Comparison of ENCODE assay signal across 8 mouse cellular contexts in genomic region chr3:148986894-148987590, GRCm38 (mm10). TPM values are rescaled to one million over a fixed set of nuclear protein-coding genes. Genes with fewer than 3 reads are reported as not detected.
DNase-seq lines count a peak whose midpoint lies in the region; ATAC-seq lines count a peak whose summit lies in the region.

No protein-coding gene starts in this region.

- under 1% methylated on average over 27 of the region's 27 CpGs for WGBS in forebrain, embryonic 15.5 days
- WGBS in midbrain, embryonic 12.5 days: under 1% methylated on average over 27 of the region's 27 CpGs

- peak; percentile 23; the same call in 1 of the 2 replicates for ATAC-seq in forebrain, embryonic 15.5 days (replicated peaks)
- ATAC-seq in midbrain, embryonic 12.5 days (ENCODE audit: low FRiP score, low read depth): no peak

- no peaks in the 10 kb centered on the region for H3K27me3 ChIP-seq in forebrain, embryonic 15.5 days
- H3K27me3 ChIP-seq in midbrain, embryonic 12.5 days: 0 out of 2 replicates have a peak, but pooled peaks cover 4% of the 10 kb centered on the region

- H3K4me2 ChIP-seq in forebrain, embryonic 15.5 days (replicated peaks): peak overlapping the region; percentile 89
- H3K4me2 ChIP-seq in midbrain, embryonic 12.5 days (replicated peaks): peak overlapping the region; percentile 77

- peak overlapping the region; percentile 98 for H3K27ac ChIP-seq in forebrain, embryonic 15.5 days (replicated peaks)
- peak overlapping the region; percentile 100 for H3K27ac ChIP-seq in midbrain, embryonic 12.5 days (replicated peaks)

- H3K9ac ChIP-seq in forebrain, embryonic 15.5 days (replicated peaks): peak overlapping the region; percentile 98
- peak overlapping the region; percentile 99 for H3K9ac ChIP-seq in midbrain, embryonic 12.5 days (replicated peaks)

- H3K9me3 ChIP-seq in forebrain, embryonic 15.5 days: no peaks in the 10 kb centered on the region
- H3K9me3 ChIP-seq in midbrain, embryonic 12.5 days: no peaks in the 10 kb centered on the region

- peaks cover 53% of the 10 kb centered on the region for H3K4me1 ChIP-seq in forebrain, embryonic 15.5 days
- peaks cover 39% of the 10 kb centered on the region for H3K4me1 ChIP-seq in midbrain, embryonic 12.5 days

- intact Hi-C loops in left cerebral cortex, postnatal 36 days (cut with DNase I): loop anchor here (5.0 to 10.0 kb wide), 4 partner anchors 122 to 1992 kb away; no protein-coding TSS in a partner anchor

- no peaks in the 10 kb centered on the region for H3K36me3 ChIP-seq in forebrain, embryonic 15.5 days
- H3K36me3 ChIP-seq in midbrain, embryonic 12.5 days: no peaks in the 10 kb centered on the region

- peak overlapping the region; percentile 70 for H3K4me3 ChIP-seq in forebrain, embryonic 15.5 days
- peak overlapping the region; percentile 96 for H3K4me3 ChIP-seq in midbrain, embryonic 12.5 days

- DNase-seq in left cerebral cortex, postnatal 36 days (ENCODE audit: low spot score in 2 of 2): peak; percentile 25 to 48
- no peak for DNase-seq in left cerebral cortex, adult 18-20 months (ENCODE audit: low spot score in 2 of 2)
- DNase-seq in adrenal gland, postnatal 14 days: peak; percentile 48
- DNase-seq in kidney, postnatal 10 days: peak; percentile 49
- DNase-seq in urinary bladder, adult 18-20 months (ENCODE audit: low spot score in 2 of 2): no peak
- no peak for DNase-seq in urinary bladder, postnatal 36 days (ENCODE audit: low spot score in 2 of 2)

RNA-seq across cellular contexts. Expression of gene Adgrl2, which starts 3.3 kb away (rescaled TPM):
- total RNA-seq in left cerebral cortex, postnatal 36 days (2021): 100 to 1,000 TPM; 123 to 129 TPM
- 100 to 1,000 TPM; 103 to 109 TPM for total RNA-seq in left cerebral cortex, adult 18-20 months (2021)
- total RNA-seq in adrenal gland, postnatal 14 days (2021): 73.3 and 73.8 TPM in 2 replicates
- polyA plus RNA-seq in forebrain, embryonic 15.5 days (2015; fragmentation: Nextera tagmentation; extraction: Ambion mirVana): 99.4 and 119 TPM in 2 replicates
- 149 and 152 TPM in 2 replicates for polyA plus RNA-seq in midbrain, embryonic 12.5 days (2016; fragmentation: Nextera tagmentation; extraction: Ambion mirVana)

Comparison
In these comparisons a context has a peak if more than half of its experiments do, and no peak if none do; other contexts are left out.
1. DNase-seq: peak in left cerebral cortex, postnatal 36 days (2 of 2), adrenal gland, postnatal 14 days (single experiment) and kidney, postnatal 10 days (single experiment); none in left cerebral cortex, adult 18-20 months (0 of 2), urinary bladder, adult 18-20 months (0 of 2) and urinary bladder, postnatal 36 days (0 of 2).